In the genomic region with DNA sequence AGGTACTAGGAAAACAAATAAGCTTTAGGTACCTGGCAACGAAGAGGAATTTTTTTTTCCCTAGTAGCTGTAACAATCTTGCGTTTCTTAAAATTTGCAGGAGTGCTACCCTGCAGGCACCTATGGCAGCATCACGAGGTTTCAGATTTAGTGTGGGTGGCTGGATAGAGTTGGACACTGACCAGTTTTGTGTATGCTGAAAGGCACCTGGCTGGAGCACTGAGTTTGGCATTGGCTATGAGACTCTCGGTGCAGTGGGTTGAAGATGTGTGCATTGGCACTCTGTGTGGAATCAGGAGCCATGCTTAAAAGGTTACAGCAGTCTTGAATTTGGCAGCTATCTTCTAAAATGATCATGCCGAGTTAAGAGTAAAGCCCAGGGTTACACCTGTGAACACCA, we compare ENCODE assay signal across 21 mouse cellular contexts.
"Had no signal": no experiment of that assay in that cellular context is flagged by ENCODE, and none has a peak within 500 bp of the region (broad histone marks: within the 10 kb centered on the region; RNA-seq: fewer than 3 reads in every experiment).

No protein-coding gene starts in this region.

- DNase-seq: kidney, adult 8-10 months; kidney, postnatal 10 days; layer of hippocampus, postnatal 36 days; lung, adult 18-20 months; lung, postnatal 10 days; lung, postnatal 36 days; midbrain, embryonic 14.5 days; retina, postnatal 1 day; right cerebral cortex, postnatal 25 days; spleen, adult 18-20 months; thymus, postnatal 25 days had no signal

- H3K36me3 ChIP-seq: kidney, embryonic 15.5 days; liver, embryonic 15.5 days; lung, embryonic 15.5 days; midbrain, embryonic 10.5 days; neural tube, embryonic 13.5 days; stomach, embryonic 15.5 days had no signal

- H3K9ac ChIP-seq: kidney, embryonic 15.5 days; liver, embryonic 15.5 days; lung, embryonic 15.5 days; neural tube, embryonic 13.5 days; stomach, embryonic 15.5 days had no signal

- H3K4me2 ChIP-seq: kidney, embryonic 15.5 days; liver, embryonic 11.5 days; liver, embryonic 15.5 days; lung, embryonic 15.5 days; neural tube, embryonic 13.5 days; stomach, embryonic 15.5 days had no signal

- H3K9me3 ChIP-seq: kidney, embryonic 15.5 days; liver, embryonic 15.5 days; lung, embryonic 15.5 days; megakaryocyte, embryonic 14.5 days; midbrain, embryonic 10.5 days; neural tube, embryonic 13.5 days; stomach, embryonic 15.5 days had no signal

- H3K27ac ChIP-seq: kidney, embryonic 15.5 days; left cerebral cortex, adult 2 months; liver, embryonic 15.5 days; lung, embryonic 15.5 days; midbrain, embryonic 10.5 days; neural tube, embryonic 13.5 days; stomach, embryonic 15.5 days had no signal

- H3K4me1 ChIP-seq: liver, embryonic 15.5 days; megakaryocyte, embryonic 14.5 days; stomach, embryonic 15.5 days had no signal

- H3K27me3 ChIP-seq: kidney, embryonic 15.5 days; liver, embryonic 15.5 days; lung, embryonic 15.5 days; megakaryocyte, embryonic 14.5 days; neural tube, embryonic 13.5 days; stomach, embryonic 15.5 days had no signal

- H3K4me3 ChIP-seq: kidney, embryonic 15.5 days; left cerebral cortex, adult 2 months; liver, embryonic 15.5 days; lung, embryonic 15.5 days; megakaryocyte, embryonic 14.5 days; midbrain, embryonic 10.5 days; myocyte; neural tube, embryonic 13.5 days; stomach, embryonic 15.5 days had no signal
